Mouse (Mus musculus): Measurements from ENCODE around the gene Plekhm3.

- TF ChIP-seq CTCF (IDR thresholded peaks at IDR 0.05; ENCODE audit: borderline replicate concordance, insufficient read depth, low read length), result no peak
- no peak for TF ChIP-seq POLR2A (IDR thresholded peaks at IDR 0.05; ENCODE audit: low read depth, low read length)
Observed at GRCm38 (mm10) chr1:64930124-64930523, 26.5 kb downstream of the Plekhm3 start.

All from embryonic fibroblast, embryonic 13.5 days (primary cell).